Mouse (Mus musculus): ENCODE results near the gene Angptl4. TPM values are rescaled to one million over a fixed set of nuclear protein-coding genes. Genes with fewer than 3 reads are reported as not detected.
"Not testable (repeated sequence)": the region's sequence is repeated elsewhere in the genome, so short reads cannot be mapped to it uniquely, and the experiment has no call there.

Angptl4 gene
- 15.5 and 16.2 TPM in 2 replicates for polyA plus RNA-seq (2015; fragmentation: Nextera tagmentation; extraction: Ambion mirVana)

GRCm38 (mm10) chr17:33781124-33781977, at the start of gene Angptl4:
TSS of gene Angptl4 (minus strand) at chr17:33781830.
- under 1% methylated on average over 48 of the region's 50 CpGs for WGBS
- Histone ChIP-seq H3K4me3 (replicated peaks; ENCODE audit: low read length) (peak within 1 kb of the TSS; percentile 47), H3K4me1 (replicated peaks; ENCODE audit: control insufficient read depth, insufficient read depth, low read length) (peaks cover 26% of the 10 kb centered on the region), H3K9me3 (ENCODE audit: control insufficient read depth, low read length) (no peaks in the 10 kb centered on the region), H3K27me3 (replicated peaks; ENCODE audit: control insufficient read depth, insufficient read depth, low read length) (no peaks in the 10 kb centered on the region), H3K36me3 (ENCODE audit: control insufficient read depth, insufficient read depth) (no peaks in the 10 kb centered on the region), H3K4me2 (ENCODE audit: low read length) (peak within 1 kb of the TSS; percentile 79), H3K27ac (ENCODE audit: low read length) (peak within 1 kb of the TSS; percentile 33; the same call in 1 of the 2 replicates), H3K9ac (replicated peaks; ENCODE audit: low read depth, low read length) (peak within 1 kb of the TSS; percentile 53)
- ATAC-seq, result peak; percentile 78

DNA sequence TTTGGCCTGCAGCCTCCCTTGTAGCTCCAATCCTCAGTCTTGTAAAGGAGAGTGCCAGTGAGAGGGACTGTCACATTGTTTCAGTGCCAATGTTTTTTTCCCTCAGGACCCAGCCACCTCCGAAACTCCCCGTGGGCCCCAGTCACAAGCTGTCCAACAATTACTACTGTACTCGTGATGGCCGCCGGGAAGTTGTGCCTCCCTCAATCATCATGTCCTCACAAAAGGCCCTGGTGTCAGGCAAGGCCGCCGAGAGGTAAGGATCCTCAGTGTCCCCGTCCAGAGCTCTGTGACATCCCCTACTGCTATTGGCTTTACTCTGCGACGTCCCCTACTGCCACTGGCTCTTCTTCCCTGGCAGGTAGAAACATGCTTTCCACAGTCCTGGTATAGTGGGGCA, 47.9 kb upstream of the Angptl4 start:
- ATAC-seq, result no peak
- 89% methylated on average over 10 of the region's 10 CpGs for WGBS
- Histone ChIP-seq H3K4me3 (replicated peaks; ENCODE audit: low read length) (no peak overlapping the region), H3K9ac (replicated peaks; ENCODE audit: low read depth, low read length) (no peak overlapping the region), H3K4me1 (replicated peaks; ENCODE audit: control insufficient read depth, insufficient read depth, low read length) (peaks cover 9% of the 10 kb centered on the region), H3K27me3 (replicated peaks; ENCODE audit: control insufficient read depth, insufficient read depth, low read length) (no peaks in the 10 kb centered on the region), H3K9me3 (ENCODE audit: control insufficient read depth, low read length) (no peaks in the 10 kb centered on the region), H3K36me3 (ENCODE audit: control insufficient read depth, insufficient read depth) (peaks cover 23% of the 10 kb centered on the region), H3K4me2 (ENCODE audit: low read length) (no peak overlapping the region), H3K27ac (ENCODE audit: low read length) (no peak overlapping the region)

DNA sequence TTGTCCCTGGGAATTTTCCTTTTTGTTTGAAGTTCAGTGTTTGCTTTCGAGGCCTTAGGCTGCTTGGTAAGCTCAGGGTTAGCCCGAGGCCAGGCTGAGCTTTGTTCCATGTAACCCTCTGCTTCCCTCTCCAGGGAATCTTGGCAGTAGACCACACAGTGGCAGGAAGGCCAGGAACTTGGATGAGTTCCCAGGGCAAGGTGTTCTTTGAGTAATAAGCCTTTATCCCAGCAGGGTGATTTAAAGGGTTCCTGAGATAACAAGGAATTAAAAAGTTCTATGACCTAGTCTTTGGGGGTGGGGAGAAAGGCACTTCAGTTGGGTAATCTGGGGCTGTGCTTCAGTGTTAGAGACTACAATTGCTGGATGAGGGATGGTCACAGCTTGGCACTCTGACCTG, 47.3 kb upstream of the Angptl4 start:
- ATAC-seq, result no peak
- Histone ChIP-seq H3K4me1 (replicated peaks; ENCODE audit: control insufficient read depth, insufficient read depth, low read length) (peaks cover 9% of the 10 kb centered on the region), H3K36me3 (ENCODE audit: control insufficient read depth, insufficient read depth) (peaks cover 18% of the 10 kb centered on the region), H3K9ac (replicated peaks; ENCODE audit: low read depth, low read length) (no peak overlapping the region), H3K9me3 (ENCODE audit: control insufficient read depth, low read length) (no peaks in the 10 kb centered on the region), H3K27me3 (replicated peaks; ENCODE audit: control insufficient read depth, insufficient read depth, low read length) (no peaks in the 10 kb centered on the region), H3K4me2 (ENCODE audit: low read length) (no peak overlapping the region), H3K27ac (ENCODE audit: low read length) (no peak overlapping the region), H3K4me3 (replicated peaks; ENCODE audit: low read length) (no peak overlapping the region)
- WGBS, result 35% methylated on average over 2 of the region's 2 CpGs

DNA sequence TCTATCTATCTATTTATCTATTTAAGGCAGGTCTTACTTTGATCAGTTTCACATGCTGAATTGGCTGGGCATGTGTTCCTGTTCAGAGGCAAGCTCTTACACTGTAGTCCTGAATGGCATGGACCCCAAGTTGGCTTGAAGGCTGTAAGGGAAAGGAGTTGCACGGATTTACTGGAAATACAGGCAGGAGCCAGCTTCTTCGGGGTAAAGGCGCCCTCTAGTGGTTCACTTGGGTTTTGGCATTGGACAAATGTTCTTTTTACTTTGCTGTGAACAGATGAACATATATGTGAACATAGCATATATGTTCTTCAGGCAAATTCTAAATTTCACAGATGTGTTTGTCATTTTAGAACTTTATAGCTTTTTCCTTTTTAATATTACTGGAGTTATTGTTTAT, 45.2 kb upstream of the Angptl4 start:
- H3K27me3 ChIP-seq (replicated peaks; ENCODE audit: control insufficient read depth, insufficient read depth, low read length), result no peaks in the 10 kb centered on the region
- H3K9me3 ChIP-seq (ENCODE audit: control insufficient read depth, low read length), result no peaks in the 10 kb centered on the region
- H3K9ac ChIP-seq (replicated peaks; ENCODE audit: low read depth, low read length), result no peak overlapping the region
- H3K4me1 ChIP-seq (replicated peaks; ENCODE audit: control insufficient read depth, insufficient read depth, low read length), result peaks cover 26% of the 10 kb centered on the region
- whole genome bisulfite sequencing, result 0% methylated on average over 3 of the region's 3 CpGs
- peaks cover 14% of the 10 kb centered on the region for H3K36me3 ChIP-seq (ENCODE audit: control insufficient read depth, insufficient read depth)
- no peak overlapping the region for H3K27ac ChIP-seq (ENCODE audit: low read length)
- no peak overlapping the region for H3K4me3 ChIP-seq (replicated peaks; ENCODE audit: low read length)
- no peak overlapping the region for H3K4me2 ChIP-seq (ENCODE audit: low read length)
- no peak for ATAC-seq

DNA sequence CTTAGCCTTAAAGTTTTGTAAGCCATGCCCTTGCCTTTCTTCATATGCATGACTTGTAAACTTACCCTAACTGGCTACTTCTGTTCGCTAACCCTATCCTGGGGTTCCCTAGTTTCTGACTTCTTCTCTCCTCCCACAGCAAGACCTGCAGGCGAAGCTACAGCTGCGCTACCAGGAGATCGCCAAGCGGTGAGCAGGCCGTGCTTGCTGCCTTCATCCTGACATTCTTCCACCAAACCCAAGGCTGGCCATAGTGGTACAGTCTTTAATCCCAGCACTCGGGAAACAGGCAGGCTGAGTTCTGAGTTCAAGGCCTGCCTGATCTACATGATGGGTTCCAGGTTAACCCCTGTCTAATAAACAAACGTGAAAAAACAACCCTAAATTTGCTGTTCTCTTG, 43.8 kb upstream of the Angptl4 start:
- Histone ChIP-seq H3K27me3 (replicated peaks; ENCODE audit: control insufficient read depth, insufficient read depth, low read length) (no peaks in the 10 kb centered on the region), H3K9me3 (ENCODE audit: control insufficient read depth, low read length) (no peaks in the 10 kb centered on the region), H3K36me3 (ENCODE audit: control insufficient read depth, insufficient read depth) (peaks cover 23% of the 10 kb centered on the region), H3K27ac (ENCODE audit: low read length) (no peak overlapping the region), H3K9ac (replicated peaks; ENCODE audit: low read depth, low read length) (peak overlapping the region; percentile 68; the same call in 1 of the 2 replicates), H3K4me3 (replicated peaks; ENCODE audit: low read length) (no peak overlapping the region; the same call in 1 of the 2 replicates), H3K4me2 (ENCODE audit: low read length) (peak overlapping the region; percentile 65), H3K4me1 (replicated peaks; ENCODE audit: control insufficient read depth, insufficient read depth, low read length) (peaks cover 26% of the 10 kb centered on the region)
- 87% methylated on average over 8 of the region's 8 CpGs for WGBS
- ATAC-seq, result no peak

DNA sequence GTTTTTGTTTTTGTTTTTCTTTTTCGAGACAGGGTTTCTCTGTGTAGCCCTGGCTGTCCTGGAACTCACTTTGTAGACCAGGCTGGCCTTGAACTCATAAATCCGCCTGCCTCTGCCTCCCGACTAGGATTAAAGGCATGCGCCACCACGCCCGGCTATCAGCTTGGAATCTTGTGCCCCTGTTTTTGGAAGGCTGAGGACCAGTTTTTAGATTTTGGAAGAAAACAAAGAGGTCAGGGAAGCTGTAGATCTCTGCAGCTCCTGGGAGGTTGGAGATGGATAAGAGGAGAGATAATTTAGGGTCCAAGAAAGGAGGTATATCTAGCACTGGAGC, 43.3 kb upstream of the Angptl4 start:
- not testable (repeated sequence) for H3K9me3 ChIP-seq (ENCODE audit: control insufficient read depth, low read length); ATAC-seq; H3K27me3 ChIP-seq (replicated peaks; ENCODE audit: control insufficient read depth, insufficient read depth, low read length)
- Histone ChIP-seq H3K36me3 (ENCODE audit: control insufficient read depth, insufficient read depth) (peaks cover 20% of the 10 kb centered on the region), H3K4me1 (replicated peaks; ENCODE audit: control insufficient read depth, insufficient read depth, low read length) (peaks cover 26% of the 10 kb centered on the region), H3K4me3 (replicated peaks; ENCODE audit: low read length) (peak overlapping the region; percentile 85), H3K4me2 (ENCODE audit: low read length) (peak overlapping the region; percentile 65), H3K9ac (replicated peaks; ENCODE audit: low read depth, low read length) (peak overlapping the region; percentile 68), H3K27ac (ENCODE audit: low read length) (peak overlapping the region; percentile 77)
- 5% methylated on average over 6 of the region's 6 CpGs for WGBS

- WGBS, result under 1% methylated on average over 51 of the region's 51 CpGs
- H3K27ac ChIP-seq (ENCODE audit: low read length), result peak within 1 kb of the TSS; percentile 77
- H3K9me3 ChIP-seq (ENCODE audit: control insufficient read depth, low read length), result no peaks in the 10 kb centered on the region
- peak; percentile 95 for ATAC-seq
- no peaks in the 10 kb centered on the region for H3K27me3 ChIP-seq (replicated peaks; ENCODE audit: control insufficient read depth, insufficient read depth, low read length)
- peak within 1 kb of the TSS; percentile 85 for H3K4me3 ChIP-seq (replicated peaks; ENCODE audit: low read length)
- H3K9ac ChIP-seq (replicated peaks; ENCODE audit: low read depth, low read length), result peak within 1 kb of the TSS; percentile 79
- H3K36me3 ChIP-seq (ENCODE audit: control insufficient read depth, insufficient read depth), result peaks cover 19% of the 10 kb centered on the region
- peak within 1 kb of the TSS; percentile 94 for H3K4me2 ChIP-seq (ENCODE audit: low read length)
- H3K4me1 ChIP-seq (replicated peaks; ENCODE audit: control insufficient read depth, insufficient read depth, low read length), result peaks cover 26% of the 10 kb centered on the region
Measured at GRCm38 (mm10) chr17:33824084-33824996, 42.7 kb upstream of the Angptl4 start, which contains the start of the genes Rps28 and Ndufa7. TSS of gene Rps28 (minus strand) at chr17:33824562. TSS of gene Ndufa7 (plus strand) at chr17:33824572.

GRCm38 (mm10) chr17:33823171-33823570, 41.5 kb upstream of the Angptl4 start:
- not testable (repeated sequence) for H3K27me3 ChIP-seq (replicated peaks; ENCODE audit: control insufficient read depth, insufficient read depth, low read length); H3K9me3 ChIP-seq (ENCODE audit: control insufficient read depth, low read length); H3K27ac ChIP-seq (ENCODE audit: low read length); ATAC-seq
- H3K9ac ChIP-seq (replicated peaks; ENCODE audit: low read depth, low read length), result peak overlapping the region; percentile 79
- peaks cover 19% of the 10 kb centered on the region for H3K36me3 ChIP-seq (ENCODE audit: control insufficient read depth, insufficient read depth)
- WGBS, result 82% methylated on average over 8 of the region's 8 CpGs
- H3K4me2 ChIP-seq (ENCODE audit: low read length), result peak overlapping the region; percentile 94
- H3K4me1 ChIP-seq (replicated peaks; ENCODE audit: control insufficient read depth, insufficient read depth, low read length), result peaks cover 32% of the 10 kb centered on the region
- H3K4me3 ChIP-seq (replicated peaks; ENCODE audit: low read length), result peak overlapping the region; percentile 85

- no peaks in the 10 kb centered on the region for H3K27me3 ChIP-seq (replicated peaks; ENCODE audit: control insufficient read depth, insufficient read depth, low read length)
- H3K4me2 ChIP-seq (ENCODE audit: low read length), result no peak overlapping the region
- H3K9me3 ChIP-seq (ENCODE audit: control insufficient read depth, low read length), result no peaks in the 10 kb centered on the region
- H3K4me1 ChIP-seq (replicated peaks; ENCODE audit: control insufficient read depth, insufficient read depth, low read length), result peaks cover 37% of the 10 kb centered on the region
- H3K27ac ChIP-seq (ENCODE audit: low read length), result no peak overlapping the region
- no peak overlapping the region for H3K4me3 ChIP-seq (replicated peaks; ENCODE audit: low read length)
- H3K9ac ChIP-seq (replicated peaks; ENCODE audit: low read depth, low read length), result no peak overlapping the region
- no peak for ATAC-seq
- H3K36me3 ChIP-seq (ENCODE audit: control insufficient read depth, insufficient read depth), result peaks cover 19% of the 10 kb centered on the region
- WGBS, result 88% methylated on average over 1 of the region's 1 CpGs
Measured at GRCm38 (mm10) chr17:33822436-33822959, 40.9 kb upstream of the Angptl4 start.
